Mouse (Mus musculus) cerebellum, adult 2 months (tissue): ENCODE measurements around the gene Sf3a3. TPM values are rescaled to one million over a fixed set of nuclear protein-coding genes. Genes with fewer than 3 reads are reported as not detected.

Experiments
- DNase-seq, 2 experiments: peaks; one replicate each; pipeline ENCODE4 v3.0.0; 2021
- H3K27ac ChIP-seq: fragments of 200-500 bp; 2 replicates; pipeline ENCODE4 v1.5.1; 2012; ENCODE audit warnings: low read length, control low read depth, inconsistent platforms; ENCODE audit not compliant: insufficient read depth
- H3K27me3 ChIP-seq: fragments of 200-500 bp; 2 replicates; pipeline ENCODE4 v1.6.1; 2012; ENCODE audit warnings: inconsistent platforms, mild to moderate bottlenecking, low read length, moderate library complexity; ENCODE audit not compliant: control insufficient read depth, insufficient read depth
- H3K4me1 ChIP-seq: fragments of 200-500 bp; 2 replicates; pipeline ENCODE4 v1.6.1; 2011; ENCODE audit warnings: low read length; ENCODE audit not compliant: control insufficient read depth, insufficient read depth
- H3K4me3 ChIP-seq: fragments of 200-500 bp; replicated peaks from 2 replicates; pipeline ENCODE3; 2011; ENCODE audit warnings: mild to moderate bottlenecking, low read depth, low read length, control low read depth; ENCODE audit not compliant: insufficient read depth
- CTCF ChIP-seq: fragments of 200-500 bp; IDR thresholded peaks from 2 replicates; pipeline ENCODE4 v1.5.1; 2011; ENCODE audit warnings: low read depth, mild to moderate bottlenecking, control low read depth, low read length, moderate library complexity, borderline replicate concordance; ENCODE audit not compliant: insufficient read depth
- POLR2A ChIP-seq: fragments of 200-500 bp; IDR thresholded peaks from 2 replicates; pipeline ENCODE4 v1.6.1; 2011; ENCODE audit warnings: low read length, control low read depth, borderline replicate concordance; ENCODE audit not compliant: insufficient read depth
- WGBS: fragments of 180-500 bp; shearing (Covaris S2); methylation state at CpG from one replicate; pipeline ENCODE4 v1.1.7; 2018; 5-methylcytosine and 5-hydroxymethylcytosine counted together
- polyA plus RNA-seq: library from polyadenylated mRNA; depleted of rRNA; stranded (reverse); fragments of >200 nt; gene quantifications from 2 replicates; pipeline ENCODE4 v1.2.3, GENCODE M21; 2012; rRNA removed

Sf3a3 gene
- polyA plus RNA-seq = 40.5 and 45.2 TPM in 2 replicates

DNA sequence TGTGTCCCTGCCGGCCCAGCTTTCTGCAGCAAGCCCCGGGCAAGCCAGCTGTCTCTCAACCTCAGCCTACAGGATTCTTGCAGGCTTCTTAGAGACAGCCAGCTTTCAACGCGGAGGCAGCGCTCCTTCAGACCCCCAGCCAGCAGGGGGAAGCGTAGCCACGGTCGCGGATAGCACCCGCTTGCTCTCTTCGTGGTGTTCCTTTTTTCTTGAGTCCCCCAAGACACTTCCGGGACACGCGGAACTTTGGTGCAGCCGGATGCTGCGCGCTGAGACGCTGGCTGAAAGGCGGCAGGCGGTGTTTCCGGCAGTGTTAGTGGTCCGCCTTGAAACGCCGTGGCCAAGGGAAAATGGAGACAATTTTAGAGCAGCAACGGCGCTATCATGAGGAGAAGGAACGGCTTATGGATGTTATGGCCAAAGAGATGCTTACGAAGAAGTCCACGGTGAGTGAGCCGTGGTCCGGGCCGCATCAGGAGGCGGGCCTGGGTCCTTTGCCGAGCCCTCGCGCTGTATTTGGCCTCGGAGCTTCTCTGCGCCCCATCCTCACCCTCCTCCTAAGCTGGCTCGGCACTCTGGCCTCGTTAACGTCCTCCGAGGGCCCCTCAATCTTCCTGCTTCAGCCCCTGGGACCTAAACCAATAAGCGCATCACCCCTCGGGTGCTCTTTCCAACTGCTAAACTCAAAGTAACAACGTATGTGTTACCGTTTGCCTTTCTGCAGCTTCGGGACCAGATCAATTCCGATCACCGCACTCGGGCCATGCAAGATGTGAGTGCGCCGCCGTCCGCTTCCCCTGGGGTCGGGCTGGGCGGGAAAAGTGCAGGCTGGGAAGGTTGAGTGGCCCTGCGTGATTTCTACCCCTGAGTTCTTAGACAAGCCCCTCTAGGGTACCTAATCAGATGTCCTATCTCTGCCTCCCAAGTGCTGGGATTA lies at the start of gene Sf3a3:
Gene Sf3a3 (plus strand): TSS at position 232 of the 937 bp plus-strand sequence.
- DNase-seq = peak; percentile 95 to 96
- TF ChIP-seq CTCF (peak; percentile 77), POLR2A (peak; percentile 59; the same call in 1 of the 2 replicates)
- H3K4me1 ChIP-seq = peaks cover 4% of the 10 kb centered on the region
- 0 out of 2 replicates have a peak within 1 kb of the TSS, but pooled peaks have one; percentile 30 for H3K27ac ChIP-seq
- under 1% methylated on average over 57 of the region's 57 CpGs for WGBS
- no peaks in the 10 kb centered on the region for H3K27me3 ChIP-seq
- peak within 1 kb of the TSS; percentile 95 for H3K4me3 ChIP-seq

DNA sequence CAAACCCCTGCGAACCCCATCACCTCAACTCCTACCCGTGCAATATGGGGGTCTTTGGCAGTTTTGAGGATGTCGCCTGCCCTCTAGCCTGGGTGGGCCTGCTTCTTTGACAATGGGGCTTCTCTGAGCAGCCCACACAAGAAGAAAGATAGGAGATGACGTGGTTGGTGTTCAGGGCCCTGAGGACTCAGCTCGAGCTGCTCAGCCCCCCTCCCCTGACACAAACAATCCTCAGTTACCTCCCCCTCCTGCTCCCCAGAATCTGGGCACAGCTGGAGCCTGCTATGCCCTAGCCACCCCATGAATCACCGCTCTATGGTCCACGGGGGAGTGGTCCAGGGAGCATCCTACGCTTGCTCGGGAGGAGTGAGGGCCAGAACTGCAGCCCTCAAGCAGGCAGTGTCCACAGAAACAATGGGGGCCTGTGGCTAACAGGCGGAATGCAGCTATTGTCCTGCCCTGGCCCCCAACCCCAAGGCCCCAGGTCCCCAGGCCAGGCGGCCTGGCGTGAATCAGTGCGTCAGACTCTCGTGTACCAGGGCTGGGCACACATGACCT lies 47.0 kb upstream of the Sf3a3 start:
- no peak for TF ChIP-seq POLR2A
- no peak for TF ChIP-seq CTCF
- 60% methylated on average over 14 of the region's 14 CpGs for WGBS
- no peak for DNase-seq
- Histone ChIP-seq H3K27ac (no peak overlapping the region), H3K27me3 (no peaks in the 10 kb centered on the region), H3K4me1 (0 out of 2 replicates have a peak, but pooled peaks cover 2% of the 10 kb centered on the region), H3K4me3 (no peak overlapping the region)

DNA sequence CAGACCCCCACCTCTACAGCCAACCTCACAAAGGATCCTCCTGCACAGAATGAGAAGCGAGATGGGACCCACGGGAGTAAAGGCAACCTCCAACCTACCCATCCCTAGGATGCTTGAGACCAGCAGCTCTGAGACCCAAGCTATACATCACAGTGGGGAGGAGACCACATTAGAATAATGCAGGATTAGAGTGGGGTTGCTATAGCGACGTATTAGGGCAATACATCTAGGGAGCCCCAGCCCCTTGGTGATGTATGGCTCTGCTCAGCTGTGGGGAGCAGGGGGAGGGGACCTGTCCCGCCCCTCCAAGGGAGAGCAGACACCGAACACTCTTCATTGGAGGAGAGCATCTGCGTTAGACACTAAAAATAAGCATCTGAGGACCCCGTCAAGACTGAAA lies 46.5 kb upstream of the Sf3a3 start:
- no peak for DNase-seq
- TF ChIP-seq CTCF (no peak), POLR2A (no peak)
- 46% methylated on average over 8 of the region's 8 CpGs for WGBS
- no peaks in the 10 kb centered on the region for H3K27me3 ChIP-seq
- H3K4me3 ChIP-seq = no peak overlapping the region
- no peak overlapping the region for H3K27ac ChIP-seq
- H3K4me1 ChIP-seq = 0 out of 2 replicates have a peak, but pooled peaks cover 2% of the 10 kb centered on the region

DNA sequence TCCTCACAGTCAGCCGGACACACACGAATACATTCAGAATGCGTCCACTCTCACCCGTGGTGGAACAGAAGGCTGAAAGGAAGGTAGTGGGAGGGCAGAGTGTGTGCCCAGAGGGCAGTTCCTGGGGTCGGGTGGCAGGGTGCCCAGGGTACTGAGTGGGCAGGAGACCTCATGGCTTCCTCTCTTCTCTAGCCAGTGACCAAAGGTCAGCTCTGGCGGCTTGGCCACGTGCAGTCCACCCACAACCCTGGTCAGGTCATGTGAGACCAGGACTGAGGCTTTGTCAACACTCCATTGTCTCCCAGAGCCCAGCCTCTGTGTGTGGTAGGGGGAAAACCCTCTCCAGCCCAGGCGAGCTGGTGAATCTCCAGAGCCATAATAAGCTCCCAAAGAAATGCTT lies 44.3 kb upstream of the Sf3a3 start:
- Histone ChIP-seq H3K4me1 (0 out of 2 replicates have a peak, but pooled peaks cover 2% of the 10 kb centered on the region), H3K27ac (no peak overlapping the region), H3K4me3 (no peak overlapping the region), H3K27me3 (no peaks in the 10 kb centered on the region)
- TF ChIP-seq POLR2A = no peak
- DNase-seq = peak in 1 of 2 experiments; percentile 7
- 53% methylated on average over 8 of the region's 8 CpGs for WGBS

DNA sequence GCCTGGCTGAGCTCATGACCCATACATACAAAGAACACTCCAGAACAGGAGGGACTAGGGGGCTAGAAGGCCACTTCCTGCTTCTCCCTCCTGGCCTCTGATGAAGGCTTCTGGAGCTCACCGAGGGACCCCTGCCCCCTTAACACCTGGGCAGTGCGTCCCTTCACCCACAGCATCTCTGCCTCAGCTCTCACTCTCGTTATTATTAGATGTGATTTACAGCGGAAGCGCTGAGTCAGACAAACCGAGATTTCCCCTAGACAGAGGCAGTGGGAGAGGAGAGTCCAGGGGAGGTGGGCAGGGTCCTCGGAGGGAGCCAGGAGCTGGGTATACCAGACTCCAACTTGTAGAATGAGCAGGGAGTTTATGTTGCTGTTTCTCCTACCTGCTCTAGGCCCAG lies 43.0 kb upstream of the Sf3a3 start:
- 66% methylated on average over 7 of the region's 7 CpGs for WGBS
- 0 out of 2 replicates have a peak, but pooled peaks cover 2% of the 10 kb centered on the region for H3K4me1 ChIP-seq
- H3K27me3 ChIP-seq = no peaks in the 10 kb centered on the region
- TF ChIP-seq POLR2A (no peak), CTCF (no peak)
- no peak overlapping the region for H3K27ac ChIP-seq
- DNase-seq = peak in 1 of 2 experiments; percentile 24
- no peak overlapping the region for H3K4me3 ChIP-seq

DNA sequence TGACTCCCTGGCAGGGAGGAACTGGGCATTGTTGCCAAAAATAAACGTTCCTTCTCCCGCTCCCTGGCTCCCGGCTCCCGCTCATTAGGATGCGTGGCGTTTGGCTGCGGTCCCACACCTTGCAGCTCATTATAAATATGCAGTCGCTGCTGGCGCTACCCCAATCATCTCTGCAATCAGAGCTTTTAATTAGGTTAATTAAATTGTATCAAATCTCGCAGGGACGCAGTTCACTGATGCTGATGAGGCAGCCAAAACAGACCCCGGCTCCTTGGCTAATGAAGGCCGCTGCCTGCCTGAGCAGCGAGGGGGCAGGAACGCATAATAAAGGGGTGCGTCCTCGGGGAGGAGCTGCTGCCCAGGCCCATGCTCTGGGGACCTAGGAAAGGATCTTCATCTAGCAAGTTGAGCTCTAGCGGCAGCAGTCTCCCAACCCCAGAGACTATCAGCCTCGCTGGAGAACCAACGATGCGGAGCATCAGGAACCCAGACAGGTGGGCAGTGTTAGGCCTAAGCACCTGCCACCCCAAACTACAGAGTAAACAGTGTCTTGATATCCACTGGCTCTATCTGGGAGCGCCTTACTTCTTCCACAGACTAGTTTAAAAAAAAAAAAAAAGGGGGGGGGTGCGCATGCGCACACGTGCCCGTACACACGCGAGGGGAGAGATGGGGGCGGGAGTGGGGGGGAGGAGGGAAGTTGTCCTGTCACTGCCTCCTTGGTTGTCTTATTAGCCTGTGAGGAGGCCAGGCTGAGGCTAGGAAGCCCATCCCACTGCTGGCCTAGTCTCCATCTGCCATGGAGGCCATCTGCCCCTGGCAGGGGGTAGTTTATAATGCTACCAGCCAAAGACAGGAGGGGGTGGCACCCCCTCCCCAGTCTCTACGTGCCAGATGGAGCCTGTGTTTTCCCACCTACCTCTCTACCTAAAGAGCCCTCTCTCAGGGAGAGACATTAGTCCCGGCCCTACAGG lies 41.9 kb upstream of the Sf3a3 start:
- TF ChIP-seq POLR2A = no peak
- no peak for TF ChIP-seq CTCF
- WGBS = 3% methylated on average over 31 of the region's 31 CpGs
- no peaks in the 10 kb centered on the region for H3K27me3 ChIP-seq
- H3K4me3 ChIP-seq = peak overlapping the region; percentile 45
- DNase-seq = peak; percentile 69 to 71
- H3K27ac ChIP-seq = peak overlapping the region; percentile 23; the same call in 1 of the 2 replicates
- H3K4me1 ChIP-seq = 0 out of 2 replicates have a peak, but pooled peaks cover 2% of the 10 kb centered on the region
